ENCODE assay signal across 22 mouse cellular contexts in the genomic region with DNA sequence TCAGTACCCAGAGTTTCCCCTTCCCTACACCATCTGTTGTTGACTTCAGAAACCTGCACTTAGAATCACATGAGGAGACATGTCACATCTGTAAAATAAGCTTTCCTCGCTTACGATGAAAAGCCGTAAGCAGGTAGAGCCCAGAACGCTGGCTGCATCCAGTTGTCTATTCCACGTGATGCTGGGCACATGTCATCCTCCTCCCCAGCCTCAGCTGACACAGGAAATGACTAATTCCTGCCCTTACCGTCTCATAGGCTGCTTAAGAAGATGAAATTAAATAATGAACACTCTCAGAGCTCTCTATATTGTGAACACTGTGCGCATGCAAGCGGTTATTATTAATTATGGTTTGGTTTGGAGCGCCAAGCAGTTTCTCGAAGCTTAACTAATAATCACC.
DNase-seq lines count a peak whose midpoint lies in the region; ATAC-seq lines count a peak whose summit lies in the region.
"Had no signal": no experiment of that assay in that cellular context is flagged by ENCODE, and none has a peak within 500 bp of the region (broad histone marks: within the 10 kb centered on the region; RNA-seq: fewer than 3 reads in every experiment).

No protein-coding gene starts in this region.

- peak; percentile 100 for ATAC-seq in CD4-positive, CD25-positive, alpha-beta regulatory T cell, adult 4 months
- ATAC-seq in inflammation-experienced regulatory T-cells, adult 6 months, result peak; percentile 100
- ATAC-seq: forebrain, embryonic 15.5 days; intestine, embryonic 16.5 days; Patski had no signal

- peak; percentile 63 for DNase-seq in CD4-positive helper T cell, adult 2 months (ENCODE audit: low read depth, low spot score)
- DNase-seq in brain, adult 2 months (ENCODE audit: low read depth, low spot score), result peak; percentile 20
- no peak for DNase-seq in kidney, postnatal 4 days
- DNase-seq in gastrocnemius, adult 8-10 months (ENCODE audit: low spot score in 2 of 2), result no peak
- DNase-seq in kidney, postnatal 14 days, result no peak
- DNase-seq: adrenal gland, adult 8-10 months; adrenal gland, postnatal 36 days; B cell, adult 2 months; cerebellum, adult 11-12 months; cerebellum, adult 8-10 months; cerebellum, postnatal 10 days; cerebellum, postnatal 36 days; embryo, embryonic 11 days; gastrocnemius, postnatal 14 days; heart, adult 11 months; heart, postnatal 36 days; kidney, adult 18-20 months had no signal

Comparison
In these comparisons a context has a peak if more than half of its experiments do, and no peak if none do; other contexts are left out.
1. DNase-seq: peak in CD4-positive helper T cell, adult 2 months (single experiment) and brain, adult 2 months (single experiment); none in kidney, postnatal 4 days (0 of 2), gastrocnemius, adult 8-10 months (0 of 2) and kidney, postnatal 14 days (single experiment).